Mouse (Mus musculus): ENCODE measurements around the gene Pbx4.
A peak's percentile ranks its signal among the peaks of the same experiment; 100 is the strongest.

GRCm38 (mm10) chr8:69893863-69894262 is 61.6 kb downstream of the Pbx4 start:
- no peak for TF ChIP-seq POLR2A (IDR thresholded peaks at IDR 0.05; ENCODE audit: low read depth, low read length)
- peak; percentile 43; the same call in 1 of the 2 replicates for TF ChIP-seq CTCF (IDR thresholded peaks at IDR 0.05; ENCODE audit: extremely low read depth, insufficient read length, insufficient replicate concordance, low read depth, low read length)
